Mouse (Mus musculus) testis, postnatal 10 days (tissue): ENCODE results near the gene Gm8947.
"Not testable (repeated sequence)": the region's sequence is repeated elsewhere in the genome, so short reads cannot be mapped to it uniquely, and the experiment has no call there.

Experiments used
- DNase-seq: peaks from one replicate; pipeline ENCODE4 v3.0.0; 2021; ENCODE audit warnings: low spot score

The Gm8947 gene

GRCm38 (mm10) chr1:151180167-151180566, 12.0 kb upstream of the Gm8947 start:
- no peak for DNase-seq

- DNase-seq, result not testable (repeated sequence)
Observed at GRCm38 (mm10) chr1:151182266-151182665, 9.9 kb upstream of the Gm8947 start, which contains the start of gene Gm47985. Gm47985 (plus strand) TSS chr1:151182537.

- not testable (repeated sequence) for DNase-seq
Observed at GRCm38 (mm10) chr1:151186186-151186585, 6.0 kb upstream of the Gm8947 start.

GRCm38 (mm10) chr1:151186879-151187424, 5.2 kb upstream of the Gm8947 start:
- not testable (repeated sequence) for DNase-seq

- DNase-seq, result no peak
Observed at GRCm38 (mm10) chr1:151188469-151188868, 3.7 kb upstream of the Gm8947 start.

GRCm38 (mm10) chr1:151192739-151193138, 563 bp downstream of the Gm8947 start:
- DNase-seq, result not testable (repeated sequence)

GRCm38 (mm10) chr1:151195986-151196385, 3.8 kb downstream of the Gm8947 start:
- not testable (repeated sequence) for DNase-seq

GRCm38 (mm10) chr1:151196690-151197089, 4.5 kb downstream of the Gm8947 start:
- not testable (repeated sequence) for DNase-seq

- not testable (repeated sequence) for DNase-seq
Observed at GRCm38 (mm10) chr1:151198120-151198519, 5.9 kb downstream of the Gm8947 start, which contains the start of gene Gm47995. Gm47995 (plus strand) TSS chr1:151198448.

GRCm38 (mm10) chr1:151200620-151201019, 8.4 kb downstream of the Gm8947 start:
- DNase-seq, result not testable (repeated sequence)

- not testable (repeated sequence) for DNase-seq
Observed at GRCm38 (mm10) chr1:151202771-151203170, 10.6 kb downstream of the Gm8947 start.

GRCm38 (mm10) chr1:151203818-151204217, 11.6 kb downstream of the Gm8947 start, which contains the start of gene 3110040M04Rik:
3110040M04Rik (plus strand) TSS chr1:151204121.
- DNase-seq, result not testable (repeated sequence)

- not testable (repeated sequence) for DNase-seq
Observed at GRCm38 (mm10) chr1:151208493-151208892, 16.3 kb downstream of the Gm8947 start.

GRCm38 (mm10) chr1:151208944-151209343, 16.8 kb downstream of the Gm8947 start:
- DNase-seq, result not testable (repeated sequence)

- DNase-seq, result not testable (repeated sequence)
Observed at GRCm38 (mm10) chr1:151209824-151210355, 17.7 kb downstream of the Gm8947 start, which contains the start of gene Gm47996. Gm47996 (plus strand) TSS chr1:151210131.

- not testable (repeated sequence) for DNase-seq
Observed at GRCm38 (mm10) chr1:151211666-151212065, 19.5 kb downstream of the Gm8947 start.

GRCm38 (mm10) chr1:151214862-151215261, 22.7 kb downstream of the Gm8947 start:
- DNase-seq, result no peak

- no peak for DNase-seq
Observed at GRCm38 (mm10) chr1:151215985-151216384, 23.8 kb downstream of the Gm8947 start.

- no peak for DNase-seq
Observed at GRCm38 (mm10) chr1:151216417-151216816, 24.2 kb downstream of the Gm8947 start.

- no peak for DNase-seq
Observed at GRCm38 (mm10) chr1:151219045-151219444, 26.9 kb downstream of the Gm8947 start.

- DNase-seq, result no peak
Observed at GRCm38 (mm10) chr1:151220098-151220497, 27.9 kb downstream of the Gm8947 start.

GRCm38 (mm10) chr1:151222561-151223267, 30.5 kb downstream of the Gm8947 start:
- no peak for DNase-seq

- DNase-seq, result no peak
Observed at GRCm38 (mm10) chr1:151223377-151223776, 31.2 kb downstream of the Gm8947 start.
